Mouse (Mus musculus) lung, postnatal 0 days (tissue): ENCODE results near the gene Dolk. TPM values are rescaled to one million over a fixed set of nuclear protein-coding genes. Genes with fewer than 3 reads are reported as not detected.

Experiments used
- ATAC-seq: fragments of 200-750 bp; cut with Nextera tagmentation; 2 replicates; pipeline ENCODE4 v1.8.0; 2017; ENCODE audit warnings: moderate library complexity
- DNase-seq: peaks from one replicate; pipeline ENCODE4 v3.0.0-alpha.2; 2016; ENCODE audit warnings: low spot score
- H3K27ac ChIP-seq: fragments of 300-500 bp; sonication (generic); 2 replicates; pipeline ENCODE4 v1.5.1; 2014; ENCODE audit warnings: antibody characterized with exemption, mild to moderate bottlenecking, low read length, mixed read lengths
- H3K27me3 ChIP-seq: fragments of 300-500 bp; sonication (generic); replicated peaks from 2 replicates; pipeline ENCODE4 v1.6.1; 2014; ENCODE audit warnings: low read length, mixed read lengths; ENCODE audit not compliant: insufficient read depth
- H3K36me3 ChIP-seq: fragments of 300-500 bp; sonication (generic); 2 replicates; pipeline ENCODE4 v1.6.1; 2014; ENCODE audit warnings: low read length, mixed read lengths; ENCODE audit not compliant: insufficient read depth
- H3K4me1 ChIP-seq: fragments of 300-500 bp; sonication (generic); 2 replicates; pipeline ENCODE4 v1.6.1; 2014; ENCODE audit warnings: antibody characterized with exemption, low read depth, low read length, mixed read lengths; ENCODE audit not compliant: insufficient read depth
- H3K4me2 ChIP-seq: fragments of 300-500 bp; sonication (generic); replicated peaks from 2 replicates; pipeline ENCODE4 v1.6.1; 2014; ENCODE audit warnings: low read depth, mild to moderate bottlenecking, low read length, moderate library complexity, mixed read lengths
- H3K4me3 ChIP-seq: fragments of 300-500 bp; sonication (generic); 2 replicates; pipeline ENCODE4 v1.5.1; 2014; ENCODE audit warnings: low read depth, low read length
- H3K9ac ChIP-seq: fragments of 300-500 bp; sonication (generic); replicated peaks from 2 replicates; pipeline ENCODE4 v1.6.1; 2014; ENCODE audit warnings: low read depth, mild to moderate bottlenecking
- H3K9me3 ChIP-seq: fragments of 300-500 bp; sonication (generic); 2 replicates; pipeline ENCODE4 v1.6.1; 2016; ENCODE audit warnings: low read length, mixed read lengths
- CTCF ChIP-seq: IDR thresholded peaks from 2 replicates; pipeline ENCODE4 v1.5.1; 2016; ENCODE audit warnings: antibody characterized with exemption, mild to moderate bottlenecking
- EP300 ChIP-seq: IDR thresholded peaks from 2 replicates; pipeline ENCODE4 v1.6.1; 2016; ENCODE audit warnings: antibody characterized with exemption, mild to moderate bottlenecking, control low read depth
- WGBS: fragments of 180-500 bp; shearing (Covaris S2); extraction: QIAGEN DNeasy Blood & Tissue Kit; methylation state at CpG from one replicate; pipeline ENCODE4 v1.1.7; 2014; 5-methylcytosine and 5-hydroxymethylcytosine counted together
- polyA plus RNA-seq: library from polyadenylated mRNA; unstranded; fragments of >200 nt; fragmentation: Nextera tagmentation; extraction: Ambion mirVana; gene quantifications from 2 replicates; pipeline ENCODE4 v1.2.1, GENCODE M21; 2015

Dolk gene
- polyA plus RNA-seq, 1 experiment from 2014 or later = 24.1 TPM

DNA sequence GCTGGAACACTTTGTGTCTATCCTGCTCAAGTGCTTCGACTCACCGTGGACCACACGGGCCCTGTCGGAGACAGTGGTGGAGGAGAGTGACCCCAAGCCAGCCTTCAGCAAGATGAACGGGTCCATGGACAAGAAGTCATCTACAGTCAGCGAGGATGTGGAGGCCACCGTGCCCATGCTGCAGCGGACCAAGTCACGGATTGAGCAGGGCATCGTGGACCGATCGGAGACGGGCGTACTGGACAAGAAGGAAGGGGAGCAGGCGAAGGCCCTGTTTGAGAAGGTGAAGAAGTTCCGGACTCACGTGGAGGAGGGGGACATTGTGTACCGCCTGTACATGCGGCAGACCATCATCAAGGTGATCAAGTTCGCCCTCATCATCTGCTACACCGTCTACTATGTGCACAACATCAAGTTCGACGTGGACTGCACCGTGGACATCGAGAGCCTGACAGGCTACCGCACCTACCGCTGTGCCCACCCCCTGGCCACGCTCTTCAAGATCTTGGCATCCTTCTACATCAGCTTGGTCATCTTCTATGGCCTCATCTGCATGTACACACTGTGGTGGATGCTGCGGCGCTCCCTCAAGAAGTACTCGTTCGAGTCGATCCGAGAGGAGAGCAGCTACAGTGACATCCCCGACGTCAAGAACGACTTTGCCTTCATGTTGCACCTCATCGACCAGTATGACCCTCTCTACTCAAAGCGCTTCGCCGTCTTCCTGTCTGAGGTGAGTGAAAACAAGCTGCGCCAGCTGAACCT lies 30.3 kb downstream of the Dolk start:
- H3K27ac ChIP-seq = no peak overlapping the region
- ATAC-seq (no peak), DNase-seq (no peak)
- H3K4me3 ChIP-seq = no peak overlapping the region
- WGBS = 94% methylated on average over 42 of the region's 42 CpGs
- no peaks in the 10 kb centered on the region for H3K27me3 ChIP-seq
- no peak for TF ChIP-seq CTCF
- no peak overlapping the region for H3K9ac ChIP-seq
- H3K36me3 ChIP-seq = peaks cover 31% of the 10 kb centered on the region; the same call in 1 of the 2 replicates
- peaks cover 12% of the 10 kb centered on the region for H3K4me1 ChIP-seq
- no peak overlapping the region for H3K4me2 ChIP-seq
- no peaks in the 10 kb centered on the region for H3K9me3 ChIP-seq

DNA sequence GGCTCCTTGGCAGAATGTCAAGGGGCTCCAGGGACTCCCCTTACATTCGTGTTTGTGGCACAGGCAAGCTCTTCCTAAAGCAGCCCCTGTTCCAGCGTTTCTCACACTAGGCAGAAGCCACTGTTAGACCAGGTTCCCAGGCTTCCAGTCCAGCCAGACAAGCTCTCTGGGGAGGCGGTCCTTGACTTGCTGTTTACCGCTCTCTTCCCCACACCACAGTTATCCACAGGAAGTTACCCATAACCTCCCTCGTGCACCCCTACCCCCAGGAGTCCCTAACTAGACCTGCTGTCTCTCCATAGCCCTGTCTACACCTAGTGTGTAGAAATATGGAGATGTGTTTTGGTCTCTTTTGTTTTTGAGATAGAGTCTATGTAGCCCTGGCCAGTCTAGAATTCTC lies 32.3 kb downstream of the Dolk start:
- ATAC-seq (no peak), DNase-seq (no peak)
- peaks cover 31% of the 10 kb centered on the region; the same call in 1 of the 2 replicates for H3K36me3 ChIP-seq
- no peak overlapping the region for H3K4me2 ChIP-seq
- H3K4me1 ChIP-seq = peaks cover 12% of the 10 kb centered on the region; the same call in 1 of the 2 replicates
- H3K27ac ChIP-seq = no peak overlapping the region
- H3K27me3 ChIP-seq = no peaks in the 10 kb centered on the region
- WGBS = 67% methylated on average over 5 of the region's 5 CpGs
- no peak for TF ChIP-seq EP300
- no peak for TF ChIP-seq CTCF
- H3K4me3 ChIP-seq = no peak overlapping the region
- no peak overlapping the region for H3K9ac ChIP-seq
- no peaks in the 10 kb centered on the region for H3K9me3 ChIP-seq

DNA sequence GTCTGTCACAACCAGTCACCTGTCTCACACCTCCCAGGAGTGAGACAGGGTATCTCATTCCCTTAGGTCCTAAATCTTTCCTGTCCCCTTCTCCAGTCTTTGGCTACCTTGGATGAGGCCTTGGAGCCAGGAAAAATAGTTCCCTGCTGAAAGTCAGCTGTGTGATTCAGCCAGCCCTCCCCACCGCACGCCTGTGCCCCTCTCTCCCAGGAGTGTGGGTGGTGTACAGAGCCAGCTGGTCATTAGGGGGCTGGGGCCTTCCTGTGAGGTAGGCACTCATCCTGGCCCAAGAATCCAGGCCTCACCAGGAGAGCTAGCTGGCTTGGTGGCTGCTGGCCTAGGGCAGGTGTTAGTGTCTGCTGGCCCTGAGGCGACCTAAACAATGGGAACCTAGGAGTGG lies 33.6 kb downstream of the Dolk start:
- H3K27me3 ChIP-seq = no peaks in the 10 kb centered on the region
- H3K4me2 ChIP-seq = no peak overlapping the region
- H3K9ac ChIP-seq = no peak overlapping the region
- 79% methylated on average over 3 of the region's 3 CpGs for WGBS
- DNase-seq = no peak
- no peak for ATAC-seq
- H3K36me3 ChIP-seq = peaks cover 29% of the 10 kb centered on the region; the same call in 1 of the 2 replicates
- no peak overlapping the region for H3K4me3 ChIP-seq
- peaks cover 7% of the 10 kb centered on the region; the same call in 1 of the 2 replicates for H3K4me1 ChIP-seq
- no peak overlapping the region for H3K27ac ChIP-seq
- no peaks in the 10 kb centered on the region for H3K9me3 ChIP-seq
- no peak for TF ChIP-seq CTCF
- no peak for TF ChIP-seq EP300

DNA sequence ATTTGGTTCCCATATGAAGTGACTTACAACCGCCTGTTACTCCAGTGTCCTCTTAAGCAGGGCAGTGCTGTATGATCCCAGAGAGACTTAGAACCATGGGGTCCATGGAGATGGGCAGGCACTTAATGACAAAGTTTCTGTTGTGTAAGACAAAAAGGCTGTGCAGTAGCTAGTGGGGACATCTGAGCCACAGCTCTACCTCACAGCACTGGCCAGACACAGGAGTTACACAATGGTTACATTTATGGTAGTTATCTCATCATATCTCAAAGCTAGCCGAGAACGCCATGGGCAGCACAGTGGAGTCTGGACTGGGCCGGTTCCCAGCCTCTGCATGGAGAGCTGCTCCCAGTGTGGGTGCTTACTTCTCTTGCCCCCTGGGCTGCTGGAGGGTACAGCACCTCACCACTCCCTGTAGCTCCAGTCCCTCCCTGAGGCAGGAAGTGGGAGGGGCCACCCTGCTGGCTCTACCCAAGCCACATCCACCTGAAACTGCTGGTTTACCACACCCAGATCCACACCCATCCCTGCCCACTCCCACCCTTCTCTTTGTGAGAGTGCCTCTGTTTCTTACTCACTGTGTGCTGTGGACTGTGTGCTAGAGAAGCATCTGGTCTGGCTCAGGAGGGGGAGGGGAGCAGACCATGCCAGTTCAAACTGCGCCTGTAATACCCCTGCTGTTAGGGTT lies 34.6 kb downstream of the Dolk start:
- Histone ChIP-seq H3K4me2 (no peak overlapping the region), H3K9me3 (no peaks in the 10 kb centered on the region), H3K27me3 (no peaks in the 10 kb centered on the region), H3K27ac (0 out of 2 replicates have a peak overlapping the region, but pooled peaks have one; percentile 38), H3K36me3 (peaks cover 21% of the 10 kb centered on the region; the same call in 1 of the 2 replicates), H3K4me3 (no peak overlapping the region), H3K4me1 (peaks cover 7% of the 10 kb centered on the region; the same call in 1 of the 2 replicates), H3K9ac (no peak overlapping the region)
- TF ChIP-seq EP300 = no peak
- no peak for TF ChIP-seq CTCF
- ATAC-seq (peak; percentile 80), DNase-seq (peak; percentile 70)
- 70% methylated on average over 5 of the region's 5 CpGs for WGBS

DNA sequence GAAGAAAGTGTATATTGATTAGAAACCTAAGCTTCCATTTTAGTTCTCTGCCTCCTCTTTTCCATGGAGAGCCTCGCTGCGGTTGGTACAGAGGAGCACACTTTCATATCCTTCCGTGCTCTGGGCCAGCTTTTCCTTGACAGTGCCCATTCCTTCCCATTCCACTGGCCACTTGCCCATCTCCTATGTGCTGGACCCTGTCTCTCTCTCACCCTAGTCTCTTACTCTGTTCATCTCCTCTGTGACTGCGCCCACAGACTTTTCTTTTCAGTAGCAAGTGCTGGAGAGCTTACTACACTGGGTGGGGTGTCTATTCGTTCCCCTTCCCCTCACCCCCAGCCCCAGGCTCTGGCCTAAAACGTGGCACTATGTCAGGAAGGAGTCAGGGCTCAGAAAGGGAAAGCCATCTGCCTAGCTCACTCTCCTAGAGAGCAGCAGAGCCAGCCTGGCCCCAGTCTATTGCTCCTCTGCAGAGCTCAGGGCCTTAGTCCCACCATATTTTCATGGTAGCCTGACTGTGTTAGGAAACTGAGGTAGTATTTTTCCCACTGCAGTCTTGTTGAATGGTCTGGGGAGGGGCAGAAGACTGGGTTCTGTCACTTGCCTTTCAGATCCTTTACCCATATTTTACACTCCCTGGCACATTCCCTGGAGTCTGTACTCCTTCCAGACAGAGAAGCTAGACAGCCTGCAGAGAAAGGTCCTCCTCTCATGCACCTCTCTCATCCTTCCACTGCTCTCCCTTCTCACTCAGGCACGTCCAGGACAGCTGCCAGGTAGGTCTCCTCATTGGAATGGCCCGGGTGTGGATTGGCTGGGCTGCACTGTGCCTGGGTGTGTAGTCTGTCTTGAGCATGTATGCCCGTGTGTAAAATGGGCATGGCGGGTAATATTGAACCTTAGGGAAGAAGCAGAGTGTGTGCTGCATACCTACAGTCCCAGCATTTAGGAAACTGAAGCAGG lies 35.7 kb downstream of the Dolk start:
- WGBS = 79% methylated on average over 10 of the region's 10 CpGs

More for the DNA sequence above, 35.7 kb downstream of the Dolk start:
- Histone ChIP-seq H3K4me3 (no peak overlapping the region), H3K27ac (no peak overlapping the region), H3K27me3 (no peaks in the 10 kb centered on the region), H3K4me1 (peaks cover 7% of the 10 kb centered on the region; the same call in 1 of the 2 replicates), H3K9me3 (no peaks in the 10 kb centered on the region), H3K36me3 (peaks cover 14% of the 10 kb centered on the region; the same call in 1 of the 2 replicates), H3K9ac (no peak overlapping the region), H3K4me2 (no peak overlapping the region)
- TF ChIP-seq EP300 (no peak), CTCF (no peak)
- DNase-seq (no peak), ATAC-seq (no peak)
